Mouse (Mus musculus): ENCODE data around the gene Atp1a1. TPM values are rescaled to one million over a fixed set of nuclear protein-coding genes. Genes with fewer than 3 reads are reported as not detected.

Atp1a1 gene
- polyA plus RNA-seq, 1 experiment from 2014 or later, result 294 TPM

- H3K4me2 ChIP-seq, result no peak overlapping the region
- H3K9me3 ChIP-seq (replicated peaks), result no peaks in the 10 kb centered on the region
- H3K36me3 ChIP-seq, result no peaks in the 10 kb centered on the region
- no peak overlapping the region for H3K9ac ChIP-seq
- no peak for ATAC-seq (ENCODE audit: insufficient number of reproducible peaks, low FRiP score)
- no peak overlapping the region for H3K27ac ChIP-seq (ENCODE audit: poor library complexity, severe bottlenecking)
- no peaks in the 10 kb centered on the region for H3K27me3 ChIP-seq (replicated peaks)
- no peak overlapping the region for H3K4me3 ChIP-seq
- peaks cover 9% of the 10 kb centered on the region for H3K4me1 ChIP-seq (replicated peaks)
- 49% methylated on average over 10 of the region's 10 CpGs for WGBS
Observed at GRCm38 (mm10) chr3:101611813-101612491, 7.5 kb upstream of the Atp1a1 start.

GRCm38 (mm10) chr3:101611012-101611812 is 6.7 kb upstream of the Atp1a1 start:
- no peak for ATAC-seq (ENCODE audit: insufficient number of reproducible peaks, low FRiP score)
- H3K4me2 ChIP-seq, result no peak overlapping the region

GRCm38 (mm10) chr3:101609302-101609701 is 4.8 kb upstream of the Atp1a1 start:
- 88% methylated on average over 5 of the region's 5 CpGs for WGBS
- H3K4me1 ChIP-seq (replicated peaks), result peaks cover 20% of the 10 kb centered on the region
- no peaks in the 10 kb centered on the region for H3K9me3 ChIP-seq (replicated peaks)
- no peaks in the 10 kb centered on the region for H3K27me3 ChIP-seq (replicated peaks)
- no peak overlapping the region for H3K9ac ChIP-seq
- H3K4me2 ChIP-seq, result no peak overlapping the region
- H3K36me3 ChIP-seq, result no peaks in the 10 kb centered on the region
- ATAC-seq (ENCODE audit: insufficient number of reproducible peaks, low FRiP score), result no peak
- H3K27ac ChIP-seq (ENCODE audit: poor library complexity, severe bottlenecking), result no peak overlapping the region
- H3K4me3 ChIP-seq, result no peak overlapping the region

More at GRCm38 (mm10) chr3:101611012-101611812, 6.7 kb upstream of the Atp1a1 start:
- Histone ChIP-seq H3K4me3 (no peak overlapping the region), H3K27ac (ENCODE audit: poor library complexity, severe bottlenecking) (no peak overlapping the region), H3K36me3 (no peaks in the 10 kb centered on the region), H3K9me3 (replicated peaks) (no peaks in the 10 kb centered on the region), H3K4me1 (replicated peaks) (peaks cover 10% of the 10 kb centered on the region), H3K27me3 (replicated peaks) (no peaks in the 10 kb centered on the region), H3K9ac (no peak overlapping the region)
- whole genome bisulfite sequencing, result 70% methylated on average over 8 of the region's 8 CpGs

- H3K27ac ChIP-seq (ENCODE audit: poor library complexity, severe bottlenecking), result no peak overlapping the region
- no peaks in the 10 kb centered on the region for H3K36me3 ChIP-seq
- WGBS, result 81% methylated on average over 7 of the region's 7 CpGs
- H3K4me2 ChIP-seq, result no peak overlapping the region
- H3K4me1 ChIP-seq (replicated peaks), result peaks cover 22% of the 10 kb centered on the region
- no peak for ATAC-seq (ENCODE audit: insufficient number of reproducible peaks, low FRiP score)
- H3K4me3 ChIP-seq, result no peak overlapping the region
- no peak overlapping the region for H3K9ac ChIP-seq
- H3K9me3 ChIP-seq (replicated peaks), result no peaks in the 10 kb centered on the region
- H3K27me3 ChIP-seq (replicated peaks), result no peaks in the 10 kb centered on the region
Observed at GRCm38 (mm10) chr3:101606861-101607455, 2.5 kb upstream of the Atp1a1 start.

- Histone ChIP-seq H3K4me2 (no peak overlapping the region), H3K27ac (ENCODE audit: poor library complexity, severe bottlenecking) (no peak overlapping the region), H3K4me1 (replicated peaks) (peaks cover 32% of the 10 kb centered on the region), H3K36me3 (no peaks in the 10 kb centered on the region), H3K9ac (no peak overlapping the region), H3K4me3 (no peak overlapping the region), H3K9me3 (replicated peaks) (no peaks in the 10 kb centered on the region), H3K27me3 (replicated peaks) (no peaks in the 10 kb centered on the region)
- ATAC-seq (ENCODE audit: insufficient number of reproducible peaks, low FRiP score), result no peak
- WGBS, result 21% methylated on average over 2 of the region's 2 CpGs
Observed at GRCm38 (mm10) chr3:101605721-101606120, 1.2 kb upstream of the Atp1a1 start.

- whole genome bisulfite sequencing, result 10% methylated on average over 5 of the region's 5 CpGs
- Histone ChIP-seq H3K4me2 (peak overlapping the region; percentile 68), H3K9me3 (replicated peaks) (no peaks in the 10 kb centered on the region), H3K36me3 (no peaks in the 10 kb centered on the region), H3K27ac (ENCODE audit: poor library complexity, severe bottlenecking) (no peak overlapping the region), H3K4me1 (replicated peaks) (peaks cover 36% of the 10 kb centered on the region), H3K4me3 (peak overlapping the region; percentile 88), H3K27me3 (replicated peaks) (no peaks in the 10 kb centered on the region), H3K9ac (no peak overlapping the region)
- no peak for ATAC-seq (ENCODE audit: insufficient number of reproducible peaks, low FRiP score)
Observed at GRCm38 (mm10) chr3:101605291-101605690, 807 bp upstream of the Atp1a1 start.

GRCm38 (mm10) chr3:101603661-101604549 is 579 bp downstream of the Atp1a1 start:
- Histone ChIP-seq H3K4me3 (peak overlapping the region; percentile 88), H3K4me2 (peak overlapping the region; percentile 68), H3K9me3 (replicated peaks) (no peaks in the 10 kb centered on the region), H3K9ac (peak overlapping the region; percentile 95), H3K4me1 (replicated peaks) (peaks cover 50% of the 10 kb centered on the region), H3K27me3 (replicated peaks) (no peaks in the 10 kb centered on the region), H3K36me3 (no peaks in the 10 kb centered on the region), H3K27ac (ENCODE audit: poor library complexity, severe bottlenecking) (peak overlapping the region; percentile 97)
- ATAC-seq (ENCODE audit: insufficient number of reproducible peaks, low FRiP score), result peak; percentile 87
- under 1% methylated on average over 55 of the region's 68 CpGs for WGBS

GRCm38 (mm10) chr3:101603194-101603593 is 1.3 kb downstream of the Atp1a1 start:
- no peaks in the 10 kb centered on the region for H3K27me3 ChIP-seq (replicated peaks)
- H3K4me3 ChIP-seq, result peak overlapping the region; percentile 88
- peaks cover 57% of the 10 kb centered on the region for H3K4me1 ChIP-seq (replicated peaks)
- ATAC-seq (ENCODE audit: insufficient number of reproducible peaks, low FRiP score), result no peak
- 19% methylated on average over 7 of the region's 7 CpGs for WGBS
- peak overlapping the region; percentile 97 for H3K27ac ChIP-seq (ENCODE audit: poor library complexity, severe bottlenecking)
- peak overlapping the region; percentile 95 for H3K9ac ChIP-seq
- no peaks in the 10 kb centered on the region for H3K9me3 ChIP-seq (replicated peaks)
- H3K36me3 ChIP-seq, result no peaks in the 10 kb centered on the region
- H3K4me2 ChIP-seq, result peak overlapping the region; percentile 68

- Histone ChIP-seq H3K27ac (ENCODE audit: poor library complexity, severe bottlenecking) (peak overlapping the region; percentile 97), H3K4me1 (replicated peaks) (peaks cover 63% of the 10 kb centered on the region), H3K4me2 (peak overlapping the region; percentile 68), H3K36me3 (no peaks in the 10 kb centered on the region), H3K27me3 (replicated peaks) (no peaks in the 10 kb centered on the region), H3K4me3 (peak overlapping the region; percentile 88), H3K9ac (peak overlapping the region; percentile 95), H3K9me3 (replicated peaks) (no peaks in the 10 kb centered on the region)
- 47% methylated on average over 4 of the region's 4 CpGs for WGBS
- ATAC-seq (ENCODE audit: insufficient number of reproducible peaks, low FRiP score), result no peak
Observed at GRCm38 (mm10) chr3:101602511-101603055, 1.9 kb downstream of the Atp1a1 start.

GRCm38 (mm10) chr3:101601687-101602086 is 2.8 kb downstream of the Atp1a1 start:
- Histone ChIP-seq H3K4me1 (replicated peaks) (peaks cover 70% of the 10 kb centered on the region), H3K27me3 (replicated peaks) (no peaks in the 10 kb centered on the region), H3K36me3 (no peaks in the 10 kb centered on the region), H3K9me3 (replicated peaks) (no peaks in the 10 kb centered on the region), H3K9ac (peak overlapping the region; percentile 95), H3K27ac (ENCODE audit: poor library complexity, severe bottlenecking) (peak overlapping the region; percentile 97), H3K4me2 (peak overlapping the region; percentile 68), H3K4me3 (peak overlapping the region; percentile 88)
- no peak for ATAC-seq (ENCODE audit: insufficient number of reproducible peaks, low FRiP score)
- 9% methylated on average over 4 of the region's 4 CpGs for WGBS

Measured in heart, embryonic 12.5 days (tissue).